Mouse (Mus musculus): ENCODE measurements around the gene Isy1.

Gene Isy1

DNA sequence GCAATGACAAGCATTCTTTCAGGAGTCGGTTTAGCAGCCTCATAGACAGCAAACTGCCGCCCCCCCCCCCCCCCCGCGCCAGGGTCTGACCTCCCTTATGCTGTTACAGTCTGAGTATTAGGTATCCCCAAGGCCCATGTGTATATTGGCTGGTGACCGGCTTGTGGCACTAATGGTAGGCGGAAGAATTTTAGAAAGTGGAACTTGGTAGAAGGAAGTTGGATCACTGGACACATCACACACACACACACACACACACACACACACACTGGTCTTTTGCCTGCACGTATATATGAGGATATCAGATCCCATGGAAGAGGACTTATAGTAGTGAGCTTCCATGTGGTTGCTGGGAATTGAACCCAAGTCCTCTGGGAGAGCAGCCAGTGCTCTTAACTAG lies 36.1 kb downstream of the Isy1 start:
- DNase-seq (ENCODE audit: low spot score): no peak

DNA sequence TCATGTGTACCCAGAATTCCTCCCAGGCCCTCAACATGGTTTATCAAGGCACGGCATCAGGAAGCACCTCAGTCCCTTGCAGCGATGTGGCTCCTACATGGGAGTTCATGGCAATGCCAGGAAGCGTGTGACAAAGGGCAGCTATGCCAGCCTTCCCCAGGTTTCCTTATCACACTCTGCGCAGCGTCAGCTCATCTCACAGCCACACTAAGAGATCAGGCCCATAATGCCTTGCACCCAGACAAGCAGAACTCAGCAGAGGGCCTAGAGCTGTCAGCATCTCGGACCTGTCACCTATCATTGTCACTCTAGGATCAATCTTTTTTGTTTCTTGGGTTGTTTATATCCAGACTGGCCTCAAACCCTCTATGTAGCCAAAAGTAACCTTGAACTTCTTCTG lies 39.0 kb downstream of the Isy1 start:
- no peak for DNase-seq (ENCODE audit: low spot score)

GRCm38 (mm10) chr6:87797321-87797720 lies 41.3 kb downstream of the Isy1 start:
- no peak for DNase-seq (ENCODE audit: low spot score)

- no peak for DNase-seq (ENCODE audit: low spot score)
Measured at GRCm38 (mm10) chr6:87796251-87796880, 42.2 kb downstream of the Isy1 start.

DNA sequence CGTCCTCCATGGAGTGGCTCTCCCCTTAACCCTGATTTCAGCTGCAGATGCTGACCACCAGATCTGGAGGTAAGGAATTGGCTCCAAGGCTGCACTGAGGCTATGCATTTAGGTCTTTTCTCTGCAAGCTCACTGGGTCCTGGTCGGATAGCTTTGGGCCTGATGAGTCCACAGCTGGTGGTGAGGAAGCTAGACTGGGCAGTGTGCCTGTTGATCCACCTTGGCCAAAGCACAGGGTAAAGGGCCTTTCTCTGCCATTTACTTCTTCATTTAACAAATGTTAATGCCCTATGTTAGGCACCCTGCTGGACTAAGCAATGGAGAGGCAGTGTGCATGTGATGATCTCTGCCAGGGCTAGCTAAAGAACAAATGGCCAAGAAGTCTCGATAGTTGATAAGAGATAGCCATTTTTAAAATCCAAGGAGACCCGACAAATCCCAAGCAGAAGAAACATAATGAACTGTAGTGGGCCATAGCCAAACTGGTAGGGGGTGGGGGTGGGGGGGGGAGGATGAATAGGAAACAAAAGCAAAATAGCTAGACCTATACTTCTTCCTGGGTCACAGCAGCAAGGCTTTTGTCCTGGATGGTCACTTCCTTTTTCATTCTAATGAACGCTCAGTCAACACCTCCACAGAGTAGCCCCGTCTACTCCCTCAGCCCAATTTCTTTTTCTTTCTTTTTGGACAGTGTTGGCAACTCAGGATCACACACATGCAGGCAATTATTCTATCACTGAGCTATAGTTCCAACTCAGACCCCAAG lies 43.0 kb downstream of the Isy1 start:
- DNase-seq (ENCODE audit: low spot score): no peak

DNA sequence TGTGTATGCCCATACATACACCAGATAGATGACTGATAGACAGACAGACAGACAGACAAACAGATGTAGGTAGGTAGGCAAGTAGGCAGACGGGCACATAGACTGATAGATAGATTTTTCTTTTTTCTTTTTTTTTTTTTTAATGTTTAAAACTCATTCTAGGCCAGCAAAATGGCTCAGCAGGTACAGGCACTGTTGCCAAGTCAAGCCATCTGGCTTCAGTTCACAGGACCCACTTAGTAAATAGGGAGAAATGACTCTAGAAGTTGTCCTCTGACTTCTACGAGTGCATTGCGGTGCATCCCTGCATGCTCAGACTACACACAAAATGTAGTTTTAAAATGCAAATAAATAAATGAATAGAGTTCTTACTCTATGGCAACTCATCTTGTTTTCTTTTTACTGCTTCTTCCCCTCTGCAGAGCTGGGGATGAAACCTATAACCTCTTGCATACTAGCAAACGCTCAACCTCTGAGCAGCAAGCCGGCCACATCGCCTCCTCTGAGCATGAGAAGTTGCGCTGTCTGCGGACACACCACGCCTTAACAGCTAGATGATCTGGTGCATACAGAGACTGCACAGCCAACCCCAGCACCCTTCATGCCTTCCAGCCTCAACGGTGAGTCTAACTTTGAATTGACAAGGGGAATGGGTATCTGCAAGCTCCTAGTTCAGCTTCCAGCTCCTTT lies 44.6 kb downstream of the Isy1 start:
- no peak for DNase-seq (ENCODE audit: low spot score)

DNA sequence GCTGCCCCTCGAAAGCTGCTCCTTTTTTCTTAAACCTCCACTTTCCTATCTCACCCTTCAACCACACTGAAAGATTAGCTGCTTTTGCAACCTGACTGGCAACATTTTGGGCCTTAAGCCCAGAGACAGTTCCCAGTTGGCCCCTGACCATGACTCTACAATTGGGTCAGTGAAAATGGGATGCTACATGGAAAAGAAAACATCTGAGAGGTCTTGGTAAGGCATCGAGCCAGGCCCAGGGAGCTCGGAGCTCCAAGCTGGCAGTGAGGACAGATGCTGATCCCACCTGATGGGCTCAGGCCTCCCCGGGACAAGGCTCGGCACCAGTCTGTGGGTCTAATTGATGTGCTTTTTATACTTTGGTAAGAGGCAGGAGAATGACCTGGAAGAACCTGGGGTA lies 46.8 kb downstream of the Isy1 start:
- no peak for DNase-seq (ENCODE audit: low spot score)

DNA sequence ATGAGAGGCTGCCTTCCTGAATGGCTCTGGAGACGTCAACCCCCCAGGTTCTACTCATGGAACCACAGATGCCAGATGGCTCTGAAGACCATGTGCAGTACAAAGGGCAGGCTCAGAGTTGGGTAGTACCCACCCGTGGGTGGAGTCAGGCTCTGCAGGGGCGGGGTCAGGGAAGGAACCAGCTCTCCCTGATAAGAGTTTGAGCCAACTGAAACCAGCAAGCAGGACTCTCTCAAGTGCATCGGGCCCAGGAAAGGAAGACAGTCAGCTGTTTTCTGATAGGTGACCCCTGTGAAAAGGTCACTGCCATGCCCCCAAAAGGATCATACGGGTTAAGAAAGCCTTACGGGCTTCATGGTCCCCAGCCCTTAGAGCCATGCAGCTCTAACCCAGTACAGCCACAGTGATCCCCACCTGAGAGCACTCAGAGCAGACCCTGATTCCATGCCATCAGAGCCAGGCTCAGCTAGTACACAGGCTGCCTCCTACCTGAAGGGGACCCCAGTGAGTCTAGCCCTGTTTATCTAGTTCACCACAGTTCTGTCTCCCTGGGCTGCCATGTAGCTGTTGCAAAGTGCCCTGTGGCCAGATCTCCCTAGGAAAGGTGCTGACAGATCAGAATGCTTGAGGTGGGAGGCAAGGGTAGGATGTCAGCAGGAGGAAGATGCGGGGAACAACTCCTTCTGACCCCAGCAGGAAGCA lies 47.7 kb downstream of the Isy1 start:
- DNase-seq (ENCODE audit: low spot score): no peak

DNA sequence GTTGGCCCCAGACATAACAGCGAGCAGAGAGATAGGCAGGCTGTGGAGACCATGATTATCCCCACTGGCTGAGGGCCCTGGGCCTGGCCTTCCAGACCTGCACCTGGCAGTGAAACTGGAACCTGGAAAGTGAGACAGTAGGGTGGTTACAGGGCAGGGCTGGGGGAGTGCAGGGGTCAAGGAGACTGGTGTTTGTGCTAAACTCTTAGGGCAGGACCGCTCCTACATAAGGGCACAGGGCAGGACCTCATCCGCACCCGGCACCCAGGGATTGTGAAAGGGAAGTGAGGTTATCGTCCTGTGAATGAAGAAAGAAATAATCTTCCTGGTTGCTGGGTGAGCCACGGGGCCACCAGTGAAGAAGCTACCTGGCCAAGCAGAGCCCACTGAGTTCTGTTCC lies 48.8 kb downstream of the Isy1 start:
- DNase-seq (ENCODE audit: low spot score): no peak

DNA sequence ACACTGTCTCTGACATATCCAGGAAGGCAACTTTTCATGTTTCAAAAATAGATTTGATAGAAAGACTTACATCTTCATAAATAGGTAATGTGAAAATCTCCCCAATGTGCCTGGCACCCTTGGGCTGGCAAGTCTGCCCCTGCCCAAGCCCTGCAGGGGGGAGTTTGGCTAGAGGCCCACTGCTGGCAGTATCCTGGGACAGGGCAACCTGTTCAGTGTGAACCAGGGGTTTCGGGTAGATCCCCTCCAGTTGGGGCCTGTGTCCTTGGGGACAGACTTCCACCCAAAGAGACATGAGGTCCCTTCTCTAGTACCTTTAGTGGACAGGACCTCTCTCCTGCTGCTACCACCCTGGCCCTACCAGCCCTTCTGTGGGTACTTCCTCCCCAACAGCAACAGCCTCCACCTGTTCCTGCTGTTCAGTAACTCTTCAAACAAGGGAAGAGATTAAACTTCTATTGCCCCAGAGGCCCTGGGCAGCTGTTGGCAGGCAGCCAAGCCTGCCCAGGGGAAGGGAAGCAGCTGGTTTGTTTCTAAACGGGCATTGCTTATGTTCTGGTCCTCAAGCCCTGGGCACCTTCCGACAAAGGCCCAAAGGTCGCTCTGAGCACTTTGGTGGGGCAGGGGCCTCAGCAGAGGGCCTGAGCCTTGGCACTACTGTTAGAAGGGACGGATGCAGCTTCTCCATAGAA lies 49.6 kb downstream of the Isy1 start:
- no peak for DNase-seq (ENCODE audit: low spot score)

GRCm38 (mm10) chr6:87788266-87788895 lies 50.2 kb downstream of the Isy1 start:
- no peak for DNase-seq (ENCODE audit: low spot score)

DNA sequence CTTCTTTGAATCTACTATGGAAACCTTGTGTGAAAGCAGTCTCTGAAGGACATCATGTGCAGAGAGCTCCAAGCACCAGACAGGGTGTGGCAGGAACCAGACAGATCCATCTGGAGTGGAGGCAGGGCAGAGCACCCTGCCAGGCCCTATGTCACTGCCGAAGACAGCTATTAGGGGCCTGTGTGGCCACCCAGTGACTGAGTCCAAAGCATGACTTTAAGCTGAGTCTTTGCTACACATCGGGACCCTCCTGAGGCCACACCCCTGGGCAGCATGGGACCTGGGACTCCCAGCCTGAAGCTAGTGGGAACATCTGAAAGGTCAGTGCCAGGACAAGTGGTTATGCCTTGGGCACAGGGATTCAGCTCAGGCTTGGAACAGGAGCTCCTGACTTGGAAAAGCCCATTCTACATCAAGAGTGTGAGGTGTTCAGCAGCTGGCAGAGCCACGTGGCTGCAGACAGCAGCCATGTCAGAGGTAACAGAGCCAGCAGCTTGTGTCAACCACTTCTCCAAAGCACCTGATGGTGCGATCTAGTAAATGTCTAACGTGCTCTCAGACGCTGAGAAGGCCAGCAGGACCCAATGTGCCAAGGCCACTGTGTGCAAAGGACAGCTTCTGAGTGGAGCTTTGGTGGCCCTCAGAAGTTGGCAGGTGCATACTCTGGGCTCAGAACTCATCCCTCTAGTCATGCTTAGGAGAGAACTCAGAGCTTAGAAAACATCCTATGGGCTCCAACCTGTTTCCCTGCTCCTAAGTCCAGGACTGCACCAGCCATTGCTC lies 51.3 kb downstream of the Isy1 start:
- no peak for DNase-seq (ENCODE audit: low spot score)

- DNase-seq (ENCODE audit: low spot score): no peak
Measured at GRCm38 (mm10) chr6:87786621-87787020, 52.0 kb downstream of the Isy1 start.

DNA sequence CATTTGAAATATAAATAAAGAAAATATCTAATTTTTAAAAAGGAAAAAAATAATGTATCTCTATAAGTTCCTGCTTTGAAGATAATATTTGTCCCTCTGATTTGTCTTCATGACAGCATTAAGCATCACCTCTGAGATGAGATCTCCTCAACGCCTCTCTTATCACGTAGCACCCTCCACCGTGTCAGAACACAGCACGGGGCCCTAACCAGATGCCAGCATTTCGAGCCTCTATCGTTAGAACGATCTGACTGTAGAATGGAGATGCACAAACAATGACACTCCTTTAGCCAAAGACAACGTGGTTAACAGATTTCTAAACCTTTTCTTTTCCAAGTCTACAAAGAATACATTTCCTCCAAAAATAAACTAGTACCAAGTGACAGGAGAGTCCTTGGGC lies 54.6 kb downstream of the Isy1 start:
- DNase-seq (ENCODE audit: low spot score): no peak

GRCm38 (mm10) chr6:87780546-87781301 lies 57.9 kb downstream of the Isy1 start:
- DNase-seq (ENCODE audit: low spot score): no peak

DNA sequence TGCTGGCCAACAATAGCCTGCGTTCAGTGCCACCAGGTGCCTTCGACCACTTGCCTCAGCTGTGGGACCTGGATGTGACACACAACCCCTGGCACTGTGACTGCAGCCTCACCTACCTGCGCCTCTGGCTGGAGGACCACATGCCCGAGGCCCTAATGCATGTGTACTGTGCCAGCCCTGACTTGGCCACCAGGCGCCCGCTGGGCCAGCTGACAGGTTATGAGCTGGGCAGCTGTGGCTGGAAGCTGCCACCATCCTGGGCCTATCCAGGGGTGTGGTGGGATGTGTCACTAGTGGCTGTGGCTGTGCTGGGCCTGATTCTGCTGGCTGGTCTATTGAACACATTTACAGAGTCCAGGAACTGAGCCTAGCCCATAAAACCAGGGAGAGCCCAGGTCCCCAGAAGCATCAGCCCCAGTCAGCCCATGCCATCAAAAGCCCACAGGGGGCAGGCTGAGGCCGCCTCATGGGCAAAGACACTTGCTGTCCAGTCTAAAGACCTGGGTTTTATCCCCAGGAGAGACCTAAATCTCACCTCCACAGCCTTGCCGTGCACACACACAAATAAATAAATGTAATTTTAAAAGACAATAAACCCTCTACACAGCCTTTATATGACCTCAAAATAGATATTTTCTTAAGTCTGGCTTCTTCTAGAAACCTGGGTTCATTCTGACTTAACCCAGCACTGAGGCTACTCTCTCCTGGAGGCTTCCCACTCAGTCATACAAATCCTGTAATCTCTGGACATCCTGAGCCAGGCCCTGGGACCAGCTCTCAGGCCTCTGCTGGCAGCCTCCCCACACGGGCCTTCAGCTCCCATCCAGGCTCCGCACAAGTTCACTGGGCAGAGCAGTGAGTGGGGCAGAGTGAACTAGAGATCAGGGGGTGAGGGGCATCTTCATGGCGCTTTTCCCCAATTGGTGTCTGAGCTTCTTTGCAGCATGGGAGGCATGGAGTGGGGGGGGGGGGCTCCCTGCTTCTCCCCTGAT lies 59.1 kb downstream of the Isy1 start:
- DNase-seq (ENCODE audit: low spot score): no peak

- DNase-seq (ENCODE audit: low spot score): no peak
Measured at GRCm38 (mm10) chr6:87778294-87779173, 60.1 kb downstream of the Isy1 start.

DNA sequence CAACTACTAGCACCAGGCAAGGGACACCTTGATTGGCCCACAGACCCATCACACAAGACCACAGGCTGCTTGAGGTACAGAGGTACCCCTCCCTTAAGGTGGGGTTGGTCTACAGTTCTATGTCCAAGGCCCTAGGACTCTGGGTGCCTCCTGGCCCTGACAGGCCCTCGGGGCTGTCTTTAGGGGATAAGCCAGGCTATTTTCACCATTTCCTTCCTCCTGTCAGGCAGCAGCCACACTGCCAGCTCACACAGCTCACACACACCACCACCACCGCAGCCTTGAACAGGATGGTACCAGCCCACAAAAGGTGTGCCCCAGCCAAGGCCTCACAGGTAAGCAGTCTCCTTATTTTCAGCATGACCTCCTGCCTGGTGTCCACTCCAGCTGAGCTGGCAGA lies 60.8 kb downstream of the Isy1 start, which contains the start of gene Gp9:
Gene Gp9, plus strand, starts transcription at position 231 of the 400 bp plus-strand sequence.
- no peak for DNase-seq (ENCODE audit: low spot score)

All from embryo, embryonic 10.5 days (tissue).